Mouse (Mus musculus) bone marrow macrophage, adult 2 months (primary cell): ENCODE measurements around the gene Cd248.

ENCODE experiments used
- CTCF ChIP-seq: IDR thresholded peaks from 2 replicates; pipeline ENCODE4 v1.5.1; 2012; ENCODE audit warnings: low read depth, mild to moderate bottlenecking, low read length, moderate library complexity
- POLR2A ChIP-seq: IDR thresholded peaks from 2 replicates; pipeline ENCODE4 v1.6.1; 2012; ENCODE audit warnings: mild to moderate bottlenecking, low read depth, low read length, borderline replicate concordance

GRCm38 (mm10) chr19:5097521-5098362, 29.9 kb downstream of the Cd248 start:
- TF ChIP-seq CTCF (no peak), POLR2A (no peak)
